Mouse (Mus musculus) left cerebral cortex, postnatal 36 days (tissue): ENCODE data around the gene Pla1a. TPM values are rescaled to one million over a fixed set of nuclear protein-coding genes. Genes with fewer than 3 reads are reported as not detected.
A peak's percentile ranks its signal among the peaks of the same experiment; 100 is the strongest.

ENCODE experiments used
- DNase-seq, 2 experiments: peaks; one replicate each; pipeline ENCODE4 v3.0.0; 2021 to 2022; ENCODE audit warnings: low spot score in 2 of 2, mixed read lengths in 1 of 2
- intact Hi-C: fragments of 180-260 bp; cut with DNase I; formaldehyde crosslinking; loops from one replicate; pipeline ENCODE4 v1.15.1; 2025
- total RNA-seq, 2 experiments: library from RNA; stranded (reverse); gene quantifications; 2 replicates each; pipeline ENCODE4 v1.2.3; 2021

Gene Pla1a
- total RNA-seq, 2 experiments from 2014 or later = 0.67 to 1.3 TPM

- intact Hi-C loops = no loop called here
- no peak for DNase-seq
These were observed 9.3 kb upstream of the Pla1a start for GRCm38 (mm10) chr16:38442216-38442615.

GRCm38 (mm10) chr16:38441611-38442010 is 8.7 kb upstream of the Pla1a start:
- no peak for DNase-seq
- intact Hi-C loops = no loop called here

GRCm38 (mm10) chr16:38440403-38440802 is 7.5 kb upstream of the Pla1a start:
- DNase-seq = no peak
- intact Hi-C loops = no loop called here

GRCm38 (mm10) chr16:38439190-38439589 is 6.2 kb upstream of the Pla1a start:
- intact Hi-C loops = no loop called here

GRCm38 (mm10) chr16:38434295-38434795 is 1.4 kb upstream of the Pla1a start:
- intact Hi-C loops = no loop called here
- DNase-seq = no peak

More at GRCm38 (mm10) chr16:38439190-38439589, 6.2 kb upstream of the Pla1a start:
- no peak for DNase-seq

GRCm38 (mm10) chr16:38433514-38433913 is 569 bp upstream of the Pla1a start:
- intact Hi-C loops = no loop called here
- DNase-seq = no peak

- intact Hi-C loops = no loop called here
- no peak for DNase-seq
These were observed 1.3 kb downstream of the Pla1a start for GRCm38 (mm10) chr16:38431446-38432185.

- intact Hi-C loops = no loop called here
- DNase-seq = no peak
These were observed 7.1 kb downstream of the Pla1a start for GRCm38 (mm10) chr16:38425799-38426198.

- intact Hi-C loops = no loop called here
- DNase-seq = no peak
These were observed 7.6 kb downstream of the Pla1a start for GRCm38 (mm10) chr16:38425374-38425773.

GRCm38 (mm10) chr16:38414953-38415352 is 18.0 kb downstream of the Pla1a start:
- intact Hi-C loops = no loop called here
- DNase-seq = no peak

- intact Hi-C loops = no loop called here
- no peak for DNase-seq
These were observed 24.5 kb downstream of the Pla1a start for GRCm38 (mm10) chr16:38408416-38408815.

GRCm38 (mm10) chr16:38407584-38407983 is 25.4 kb downstream of the Pla1a start:
- intact Hi-C loops = no loop called here
- DNase-seq = no peak

GRCm38 (mm10) chr16:38406708-38407107 is 26.2 kb downstream of the Pla1a start:
- no peak for DNase-seq
- intact Hi-C loops = no loop called here

GRCm38 (mm10) chr16:38406293-38406692 is 26.7 kb downstream of the Pla1a start:
- intact Hi-C loops = no loop called here
- DNase-seq = no peak

- no peak for DNase-seq
- intact Hi-C loops = no loop called here
These were observed 29.3 kb downstream of the Pla1a start for GRCm38 (mm10) chr16:38403639-38404038.

GRCm38 (mm10) chr16:38401468-38401867 is 31.5 kb downstream of the Pla1a start:
- intact Hi-C loops = no loop called here
- no peak for DNase-seq

- no peak for DNase-seq
- intact Hi-C loops = no loop called here
These were observed 32.5 kb downstream of the Pla1a start for GRCm38 (mm10) chr16:38400311-38400960.

GRCm38 (mm10) chr16:38399531-38400231 is 33.3 kb downstream of the Pla1a start:
- intact Hi-C loops = no loop called here
- peak; percentile 12 to 15 for DNase-seq

GRCm38 (mm10) chr16:38399076-38399475 is 33.9 kb downstream of the Pla1a start:
- no peak for DNase-seq
- intact Hi-C loops = no loop called here

- intact Hi-C loops = no loop called here
- no peak for DNase-seq
These were observed 34.7 kb downstream of the Pla1a start for GRCm38 (mm10) chr16:38398266-38398665.
